Mouse (Mus musculus): Measurements from ENCODE around the gene Cd7. TPM values are rescaled to one million over a fixed set of nuclear protein-coding genes. Genes with fewer than 3 reads are reported as not detected.

Gene Cd7
- total and polyA plus RNA-seq, 3 experiments = 0.33 to 0.58 TPM; not detected in 1

DNA sequence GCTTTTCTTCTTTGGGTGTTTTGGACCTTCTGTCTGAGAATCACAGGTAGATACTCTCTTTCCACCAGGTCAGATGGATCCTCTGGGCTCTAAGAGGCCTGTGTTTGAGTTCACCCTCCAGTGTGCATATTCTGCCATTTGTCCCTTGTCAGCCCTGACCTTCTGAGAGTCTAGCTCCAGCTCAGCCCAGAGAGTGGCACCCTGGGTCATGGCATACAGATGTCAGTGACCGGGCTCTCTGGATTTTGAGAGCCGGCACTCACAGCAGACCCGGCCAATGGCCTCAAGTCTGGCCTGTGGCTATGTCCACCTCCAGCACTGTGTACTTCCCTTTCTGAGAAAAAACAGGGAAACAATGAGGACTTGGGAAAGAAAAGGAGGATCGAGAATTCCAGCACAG, 20.3 kb upstream of the Cd7 start:
- TF ChIP-seq SMC3 (IDR thresholded peaks at IDR 0.05; ENCODE audit: low read depth, low read length) (no peak), POLR2A (IDR thresholded peaks at IDR 0.05; ENCODE audit: control insufficient read depth in 1 of 2, insufficient read depth in 1 of 2, low read depth in 1 of 2, low read length in 2 of 2, poor library complexity in 1 of 2) (no peak), USF1 (IDR thresholded peaks at IDR 0.05; ENCODE audit: low read depth, low read length) (no peak), HCFC1 (IDR thresholded peaks at IDR 0.05; ENCODE audit: low read depth, low read length) (no peak), MAFK (IDR thresholded peaks at IDR 0.05; ENCODE audit: borderline replicate concordance, low read depth, low read length) (no peak), SIN3A (IDR thresholded peaks at IDR 0.05; ENCODE audit: low read length) (no peak), MEF2A (IDR thresholded peaks at IDR 0.05; ENCODE audit: extremely low read depth, insufficient replicate concordance, low read depth, low read length, poor library complexity, severe bottlenecking) (no peak), CHD1 (IDR thresholded peaks at IDR 0.05; ENCODE audit: low read depth, low read length) (no peak), ZNF384 (IDR thresholded peaks at IDR 0.05; ENCODE audit: low read depth, low read length) (no peak), NRF1 (IDR thresholded peaks at IDR 0.05; ENCODE audit: insufficient read depth, low read depth, low read length, poor library complexity, severe bottlenecking) (no peak), MAX (IDR thresholded peaks at IDR 0.05; ENCODE audit: low read length) (no peak), KAT2A (conservative IDR thresholded peaks at IDR 0.05; ENCODE audit: low read depth, low read length) (no peak), RAD21 (IDR thresholded peaks at IDR 0.05; ENCODE audit: low read depth, low read length) (no peak), ZMIZ1 (IDR thresholded peaks at IDR 0.05; ENCODE audit: low read depth, low read length) (no peak), E2F4 (IDR thresholded peaks at IDR 0.05; ENCODE audit: borderline replicate concordance, low read depth, low read length) (no peak), TAL1 (IDR thresholded peaks at IDR 0.05; ENCODE audit: low read length) (no peak), MYC (IDR thresholded peaks at IDR 0.05; ENCODE audit: low read depth, low read length) (no peak), ELF1 (IDR thresholded peaks at IDR 0.05; ENCODE audit: low read depth, low read length) (no peak), USF2 (IDR thresholded peaks at IDR 0.05; ENCODE audit: borderline replicate concordance in 1 of 2, insufficient read depth in 1 of 2, low read depth in 1 of 2, low read length in 2 of 2) (no peak), TBP (IDR thresholded peaks at IDR 0.05; ENCODE audit: low read depth, low read length) (no peak)
- H3K9ac ChIP-seq (ENCODE audit: control insufficient read depth, low read depth, low read length, poor library complexity, severe bottlenecking) = no peak overlapping the region
- no peak overlapping the region for H3K4me3 ChIP-seq (ENCODE audit: control insufficient read depth in 1 of 2, insufficient read depth in 1 of 2, low read depth in 2 of 2, low read length in 2 of 2)
- no peaks in the 10 kb centered on the region for H3K36me3 ChIP-seq (ENCODE audit: control insufficient read depth in 1 of 2, insufficient read depth in 2 of 2, low read length in 2 of 2)
- no peaks in the 10 kb centered on the region for H3K79me2 ChIP-seq (ENCODE audit: control insufficient read depth, insufficient read depth, low read length, poor library complexity)
- peaks cover 0 to 3% of the 10 kb centered on the region in 2 experiments; a peak in 1 of 4 replicates for H3K27me3 ChIP-seq (ENCODE audit: control insufficient read depth in 1 of 2, insufficient read depth in 2 of 2, low read length in 2 of 2)
- DNase-seq (ENCODE audit: low read depth, low spot score) = no peak
- no peaks in the 10 kb centered on the region for H3K4me1 ChIP-seq (ENCODE audit: control insufficient read depth in 1 of 2, insufficient read depth in 2 of 2, low read length in 2 of 2)
- no peaks in the 10 kb centered on the region for H3K9me3 ChIP-seq (replicated peaks; ENCODE audit: insufficient read depth, low read length)
- no peak overlapping the region for H3K27ac ChIP-seq (ENCODE audit: control insufficient read depth, low read depth, low read length)

GRCm38 (mm10) chr11:121058956-121059355, 19.7 kb upstream of the Cd7 start:
- no peaks in the 10 kb centered on the region for H3K4me1 ChIP-seq (ENCODE audit: control insufficient read depth in 1 of 2, insufficient read depth in 2 of 2, low read length in 2 of 2)
- H3K27me3 ChIP-seq (ENCODE audit: control insufficient read depth in 1 of 2, insufficient read depth in 2 of 2, low read length in 2 of 2) = peaks cover 0 to 3% of the 10 kb centered on the region in 2 experiments; a peak in 1 of 4 replicates
- no peak overlapping the region for H3K4me3 ChIP-seq (ENCODE audit: control insufficient read depth in 1 of 2, insufficient read depth in 1 of 2, low read depth in 2 of 2, low read length in 2 of 2)
- TF ChIP-seq USF1 (IDR thresholded peaks at IDR 0.05; ENCODE audit: low read depth, low read length) (no peak), NRF1 (IDR thresholded peaks at IDR 0.05; ENCODE audit: insufficient read depth, low read depth, low read length, poor library complexity, severe bottlenecking) (no peak), USF2 (IDR thresholded peaks at IDR 0.05; ENCODE audit: borderline replicate concordance in 1 of 2, insufficient read depth in 1 of 2, low read depth in 1 of 2, low read length in 2 of 2) (no peak), POLR2A (IDR thresholded peaks at IDR 0.05; ENCODE audit: control insufficient read depth in 1 of 2, insufficient read depth in 1 of 2, low read depth in 1 of 2, low read length in 2 of 2, poor library complexity in 1 of 2) (no peak), HCFC1 (IDR thresholded peaks at IDR 0.05; ENCODE audit: low read depth, low read length) (no peak), CHD1 (IDR thresholded peaks at IDR 0.05; ENCODE audit: low read depth, low read length) (no peak), EP300 (IDR thresholded peaks at IDR 0.05; ENCODE audit: low read depth in 1 of 2, low read length in 2 of 2) (no peak), SIN3A (IDR thresholded peaks at IDR 0.05; ENCODE audit: low read length) (no peak), JUND (IDR thresholded peaks at IDR 0.05; ENCODE audit: low read depth, low read length) (no peak)
- H3K36me3 ChIP-seq (ENCODE audit: control insufficient read depth in 1 of 2, insufficient read depth in 2 of 2, low read length in 2 of 2) = no peaks in the 10 kb centered on the region
- H3K9ac ChIP-seq (ENCODE audit: control insufficient read depth, low read depth, low read length, poor library complexity, severe bottlenecking) = no peak overlapping the region
- no peaks in the 10 kb centered on the region for H3K79me2 ChIP-seq (ENCODE audit: control insufficient read depth, insufficient read depth, low read length, poor library complexity)
- DNase-seq (ENCODE audit: low read depth, low spot score) = no peak
- H3K9me3 ChIP-seq (replicated peaks; ENCODE audit: insufficient read depth, low read length) = no peaks in the 10 kb centered on the region
- H3K27ac ChIP-seq (ENCODE audit: control insufficient read depth, low read depth, low read length) = no peak overlapping the region

All from MEL (cell line).